ENCODE assay signal across 9 mouse cellular contexts in genomic region chr15:9078481-9079300, GRCm38 (mm10). TPM values are rescaled to one million over a fixed set of nuclear protein-coding genes. Genes with fewer than 3 reads are reported as not detected.
A peak's percentile ranks its signal among the peaks of the same experiment; 100 is the strongest.
DNase-seq lines count a peak whose midpoint lies in the region; ATAC-seq lines count a peak whose summit lies in the region.
"Had no signal": no experiment of that assay in that cellular context is flagged by ENCODE, and none has a peak within 500 bp of the region (broad histone marks: within the 10 kb centered on the region; RNA-seq: fewer than 3 reads in every experiment).

No protein-coding gene starts in this region.

- no peak overlapping the region for H3K4me3 ChIP-seq in midbrain, embryonic 14.5 days (replicated peaks; ENCODE audit: low read depth, low read length)
- no peak overlapping the region for H3K4me3 ChIP-seq in midbrain, embryonic 13.5 days (replicated peaks)
- no peak overlapping the region for H3K4me3 ChIP-seq in limb, embryonic 10.5 days
- no peak overlapping the region for H3K4me3 ChIP-seq in stomach, embryonic 15.5 days (replicated peaks)
- H3K4me3 ChIP-seq: neural tube, embryonic 13.5 days had no signal

- no peak for DNase-seq in midbrain, embryonic 14.5 days
- no peak for DNase-seq in limb, embryonic 10.5 days (ENCODE audit: low spot score)
- DNase-seq in right cerebral cortex, postnatal 10 days (ENCODE audit: low spot score in 2 of 2) = no peak
- DNase-seq in urinary bladder, postnatal 4 days (ENCODE audit: low spot score in 2 of 2) = no peak

- no peaks in the 10 kb centered on the region for H3K27me3 ChIP-seq in midbrain, embryonic 14.5 days (ENCODE audit: control insufficient read depth, insufficient read depth, low read length)
- H3K27me3 ChIP-seq in midbrain, embryonic 13.5 days = no peaks in the 10 kb centered on the region
- H3K27me3 ChIP-seq in limb, embryonic 10.5 days (ENCODE audit: low read depth, poor library complexity, severe bottlenecking) = no peaks in the 10 kb centered on the region
- no peaks in the 10 kb centered on the region for H3K27me3 ChIP-seq in stomach, embryonic 15.5 days (replicated peaks)
- H3K27me3 ChIP-seq: neural tube, embryonic 13.5 days had no signal

- H3K4me2 ChIP-seq in midbrain, embryonic 14.5 days (ENCODE audit: low read length) = no peak overlapping the region
- H3K4me2 ChIP-seq in midbrain, embryonic 13.5 days (replicated peaks) = no peak overlapping the region
- no peak overlapping the region for H3K4me2 ChIP-seq in stomach, embryonic 15.5 days
- H3K4me2 ChIP-seq: hindbrain, embryonic 14.5 days; neural tube, embryonic 13.5 days had no signal

- 82% methylated on average over 12 of the region's 12 CpGs for WGBS in midbrain, embryonic 14.5 days
- WGBS in midbrain, embryonic 13.5 days = 83% methylated on average over 12 of the region's 12 CpGs
- 83% methylated on average over 12 of the region's 12 CpGs for WGBS in limb, embryonic 10.5 days
- WGBS in stomach, embryonic 15.5 days = 54% methylated on average over 12 of the region's 12 CpGs

- ATAC-seq in midbrain, embryonic 14.5 days (ENCODE audit: low FRiP score, low TSS enrichment) = 0 out of 2 replicates have a peak, but pooled peaks have one; percentile 22
- no peak for ATAC-seq in midbrain, embryonic 13.5 days
- ATAC-seq in granulocyte monocyte progenitor cell, adult 5-6 weeks (replicated peaks; ENCODE audit: poor library complexity, severe bottlenecking) = peak; percentile 64
- peak; percentile 59; the same call in 1 of the 2 replicates for ATAC-seq in stomach, embryonic 15.5 days (ENCODE audit: insufficient read depth, low FRiP score, low read depth)

- H3K36me3 ChIP-seq in midbrain, embryonic 14.5 days (ENCODE audit: control insufficient read depth, insufficient read depth, low read length) = no peaks in the 10 kb centered on the region
- H3K36me3 ChIP-seq in midbrain, embryonic 13.5 days = no peaks in the 10 kb centered on the region
- H3K36me3 ChIP-seq in limb, embryonic 10.5 days = 0 out of 2 replicates have a peak, but pooled peaks cover 5% of the 10 kb centered on the region
- H3K36me3 ChIP-seq in stomach, embryonic 15.5 days = no peaks in the 10 kb centered on the region
- H3K36me3 ChIP-seq: neural tube, embryonic 13.5 days had no signal

- H3K9me3 ChIP-seq in midbrain, embryonic 14.5 days (ENCODE audit: control insufficient read depth, low read length) = no peaks in the 10 kb centered on the region
- H3K9me3 ChIP-seq in midbrain, embryonic 13.5 days = no peaks in the 10 kb centered on the region
- H3K9me3 ChIP-seq in limb, embryonic 10.5 days (replicated peaks) = no peaks in the 10 kb centered on the region
- H3K9me3 ChIP-seq in stomach, embryonic 15.5 days = no peaks in the 10 kb centered on the region
- H3K9me3 ChIP-seq: neural tube, embryonic 13.5 days had no signal

- no peak overlapping the region for H3K27ac ChIP-seq in midbrain, embryonic 14.5 days (replicated peaks; ENCODE audit: low read depth, low read length)
- no peak overlapping the region for H3K27ac ChIP-seq in midbrain, embryonic 13.5 days
- peak overlapping the region; percentile 14; the same call in 1 of the 2 replicates for H3K27ac ChIP-seq in limb, embryonic 10.5 days
- H3K27ac ChIP-seq in stomach, embryonic 15.5 days = peak overlapping the region; percentile 49
- H3K27ac ChIP-seq: hindbrain, embryonic 14.5 days; neural tube, embryonic 13.5 days had no signal

- peaks cover 12% of the 10 kb centered on the region for H3K4me1 ChIP-seq in midbrain, embryonic 14.5 days (ENCODE audit: control insufficient read depth, insufficient read depth, low read length)
- H3K4me1 ChIP-seq in midbrain, embryonic 13.5 days (replicated peaks) = peaks cover 27% of the 10 kb centered on the region
- H3K4me1 ChIP-seq in limb, embryonic 10.5 days = peaks cover 26% of the 10 kb centered on the region
- peaks cover 22% of the 10 kb centered on the region for H3K4me1 ChIP-seq in stomach, embryonic 15.5 days

- H3K9ac ChIP-seq in midbrain, embryonic 14.5 days (replicated peaks; ENCODE audit: low read length) = no peak overlapping the region
- no peak overlapping the region for H3K9ac ChIP-seq in midbrain, embryonic 13.5 days (replicated peaks)
- H3K9ac ChIP-seq in stomach, embryonic 15.5 days = no peak overlapping the region
- H3K9ac ChIP-seq: hindbrain, embryonic 14.5 days; neural tube, embryonic 13.5 days had no signal

RNA-seq across cellular contexts. Expression of gene Nadk2, which starts 7.6 kb away (rescaled TPM):
- 30.0 and 36.0 TPM in 2 replicates for polyA plus RNA-seq in midbrain, embryonic 14.5 days (2014; fragmentation: Nextera tagmentation; extraction: Ambion mirVana)
- 27.2 and 27.4 TPM in 2 replicates for polyA plus RNA-seq in midbrain, embryonic 13.5 days (2015; fragmentation: Nextera tagmentation; extraction: Ambion mirVana)
- 31.8 and 52.6 TPM in 2 replicates for total RNA-seq in granulocyte monocyte progenitor cell, adult 5-6 weeks (2014; fragmentation: Nextera tagmentation)
- 57.9 and 63.5 TPM in 2 replicates for total RNA-seq in granulocyte monocyte progenitor cell, adult 5-6 weeks (2017)
- 29.2 and 30.8 TPM in 2 replicates for polyA plus RNA-seq in limb, embryonic 10.5 days (2016; fragmentation: Nextera tagmentation; extraction: Ambion mirVana)
- 38.6 and 40.0 TPM in 2 replicates for polyA plus RNA-seq in stomach, embryonic 15.5 days (2015; fragmentation: Nextera tagmentation; extraction: Ambion mirVana)

Comparison
In these comparisons a context has a peak if more than half of its experiments do, and no peak if none do; other contexts are left out.
1. H3K27ac ChIP-seq: peak in limb, embryonic 10.5 days (single experiment) and stomach, embryonic 15.5 days (single experiment); none in midbrain, embryonic 14.5 days (single experiment) and midbrain, embryonic 13.5 days (single experiment).